35 mouse cellular contexts compared by ENCODE assay signal in genomic region chr13:46485605-46486004, GRCm38 (mm10).
"Had no signal": no experiment of that assay in that cellular context is flagged by ENCODE, and none has a peak within 500 bp of the region (broad histone marks: within the 10 kb centered on the region; RNA-seq: fewer than 3 reads in every experiment).

No protein-coding gene starts in this region.

- H3K4me2 ChIP-seq: heart, embryonic 11.5 days; heart, embryonic 12.5 days; heart, embryonic 13.5 days; heart, embryonic 15.5 days; hindbrain, embryonic 12.5 days; hindbrain, embryonic 13.5 days; hindbrain, embryonic 14.5 days; hindbrain, embryonic 15.5 days; intestine, embryonic 15.5 days; kidney, embryonic 15.5 days had no signal

- H3K9ac ChIP-seq: heart, embryonic 12.5 days; heart, embryonic 13.5 days; heart, embryonic 15.5 days; hindbrain, embryonic 12.5 days; hindbrain, embryonic 13.5 days; hindbrain, embryonic 14.5 days; hindbrain, embryonic 15.5 days; intestine, embryonic 15.5 days; kidney, embryonic 15.5 days had no signal

- H3K4me1 ChIP-seq: hindbrain, embryonic 10.5 days; hindbrain, embryonic 12.5 days; hindbrain, embryonic 13.5 days; hindbrain, embryonic 15.5 days; kidney, embryonic 15.5 days had no signal

- H3K27ac ChIP-seq: heart, embryonic 10.5 days; heart, embryonic 13.5 days; heart, embryonic 15.5 days; hindbrain, embryonic 10.5 days; hindbrain, embryonic 12.5 days; hindbrain, embryonic 13.5 days; hindbrain, embryonic 14.5 days; hindbrain, embryonic 15.5 days; hindbrain, postnatal 0 days; intestine, embryonic 15.5 days; kidney, embryonic 15.5 days; kidney, postnatal 0 days; layer of hippocampus, adult 2 months; left cerebral cortex, adult 2 months had no signal

- H3K9me3 ChIP-seq: heart, embryonic 10.5 days; heart, embryonic 12.5 days; heart, embryonic 13.5 days; heart, embryonic 15.5 days; hindbrain, embryonic 10.5 days; hindbrain, embryonic 12.5 days; hindbrain, embryonic 13.5 days; hindbrain, embryonic 15.5 days; intestine, embryonic 15.5 days; kidney, embryonic 15.5 days had no signal

- DNase-seq: heart, postnatal 10 days; heart, postnatal 14 days; heart, postnatal 36 days; heart, postnatal 4 days; kidney, adult 11 months; kidney, adult 18-20 months; kidney, adult 2 months; kidney, adult 8-10 months; kidney, postnatal 10 days; kidney, postnatal 14 days; kidney, postnatal 25 days; kidney, postnatal 36 days; kidney, postnatal 4 days; layer of hippocampus, adult 9-11 months; layer of hippocampus, postnatal 36 days had no signal

- H3K36me3 ChIP-seq: heart, embryonic 10.5 days; heart, embryonic 12.5 days; heart, embryonic 13.5 days; heart, embryonic 15.5 days; hindbrain, embryonic 10.5 days; hindbrain, embryonic 12.5 days; hindbrain, embryonic 13.5 days; hindbrain, embryonic 15.5 days; intestine, embryonic 15.5 days; kidney, embryonic 15.5 days had no signal

- ATAC-seq: hindbrain, embryonic 16.5 days; hindbrain, postnatal 0 days; inflammation-experienced regulatory T-cells, adult 6 months; intestine, embryonic 15.5 days; intestine, embryonic 16.5 days; intestine, postnatal 0 days had no signal

- H3K4me3 ChIP-seq: heart, embryonic 10.5 days; heart, embryonic 12.5 days; heart, embryonic 13.5 days; heart, embryonic 15.5 days; hindbrain, embryonic 10.5 days; hindbrain, embryonic 12.5 days; hindbrain, embryonic 13.5 days; hindbrain, embryonic 15.5 days; intestine, embryonic 15.5 days; kidney, embryonic 15.5 days; layer of hippocampus, adult 2 months; left cerebral cortex, adult 2 months had no signal

- H3K27me3 ChIP-seq: heart, embryonic 12.5 days; heart, embryonic 13.5 days; heart, embryonic 15.5 days; hindbrain, embryonic 12.5 days; hindbrain, embryonic 13.5 days; hindbrain, embryonic 15.5 days; intestine, embryonic 15.5 days; kidney, embryonic 15.5 days had no signal
